Mouse (Mus musculus) kidney, adult 8-10 months (tissue): Measurements from ENCODE around the gene Steap1.

Experiments used
- DNase-seq, 2 experiments: peaks; one replicate each; pipeline ENCODE4 v3.0.0; 2022

The Steap1 gene

GRCm38 (mm10) chr5:5686973-5687372, 62.2 kb downstream of the Steap1 start:
- DNase-seq = no peak
